Mouse (Mus musculus): ENCODE results near the gene Nsf.

Nsf gene

DNA sequence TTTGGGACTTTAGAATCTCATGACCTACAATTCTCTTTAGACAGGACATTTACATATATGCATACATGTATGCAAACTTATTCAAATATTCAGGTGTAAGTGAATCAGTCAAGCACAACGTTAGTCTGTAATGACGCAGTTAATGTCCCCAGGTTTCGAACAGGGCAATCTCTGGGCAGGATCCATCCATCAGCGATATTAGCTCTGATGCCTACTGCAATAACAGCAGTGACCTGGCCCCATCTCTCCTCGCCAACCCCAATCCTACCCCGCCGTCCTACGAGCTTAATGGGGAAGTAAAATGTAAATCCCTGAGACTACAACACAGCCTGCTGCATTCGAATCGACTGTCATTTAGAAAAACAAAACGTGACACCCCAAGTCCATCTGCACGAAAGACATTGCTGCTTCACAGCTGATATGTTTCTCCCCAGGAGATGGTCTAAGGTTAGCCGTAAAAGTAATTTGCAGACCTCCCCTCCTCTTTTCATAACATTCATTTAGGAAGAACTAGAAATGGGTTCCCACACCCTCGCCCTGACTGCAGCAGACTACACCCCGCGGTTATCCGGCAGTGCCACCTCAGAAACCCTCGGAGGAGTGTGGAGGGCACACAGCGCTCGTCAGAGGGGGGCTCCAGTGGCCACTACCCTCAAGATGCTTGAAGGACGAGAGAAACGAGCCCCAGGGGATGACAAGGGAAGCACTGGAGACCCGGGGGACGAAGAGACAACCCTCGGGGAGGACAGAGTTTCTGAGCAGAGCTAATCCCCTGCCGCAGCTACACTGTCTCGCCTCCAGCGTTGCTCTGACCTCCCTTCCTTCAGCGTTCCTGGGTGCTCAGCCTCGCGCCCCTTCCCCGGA is 592 bp downstream of the Nsf start:
- no peaks in the 10 kb centered on the region for H3K9me3 ChIP-seq (ENCODE audit: low read length)
- peak overlapping the region; percentile 95 for H3K4me3 ChIP-seq (replicated peaks; ENCODE audit: low read length)
- H3K4me1 ChIP-seq (replicated peaks; ENCODE audit: low read depth, low read length), result peaks cover 57% of the 10 kb centered on the region
- TF ChIP-seq POU5F1 (IDR thresholded peaks at IDR 0.05; ENCODE audit: borderline replicate concordance, low read length) (no peak), CTCF (conservative IDR thresholded peaks at IDR 0.05; ENCODE audit: low read length) (no peak), NANOG (IDR thresholded peaks at IDR 0.05; ENCODE audit: borderline replicate concordance, low read length) (no peak)
- H3K36me3 ChIP-seq (ENCODE audit: insufficient read depth, low read length), result no peaks in the 10 kb centered on the region
- no peaks in the 10 kb centered on the region for H3K27me3 ChIP-seq (ENCODE audit: insufficient read depth, low read length)

DNA sequence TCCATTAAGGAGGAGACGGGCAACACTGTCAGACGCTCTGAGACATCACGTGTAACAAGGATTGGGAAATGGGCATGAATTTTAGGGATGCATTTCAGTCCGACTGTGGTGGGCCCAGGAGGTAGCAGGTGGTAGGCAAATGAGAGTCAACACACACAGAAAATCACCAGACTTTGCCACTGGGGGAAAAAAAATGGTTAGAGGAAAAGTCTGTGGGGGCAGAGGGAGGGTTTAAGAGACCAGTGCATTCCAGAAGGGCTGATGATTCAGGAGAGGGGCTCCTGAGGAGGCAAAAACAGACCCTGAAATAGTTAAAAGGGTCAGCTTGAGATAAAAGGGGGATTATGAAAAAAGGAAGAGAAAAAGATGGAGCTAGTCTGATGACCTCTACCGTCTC is 1.2 kb downstream of the Nsf start:
- peaks cover 51% of the 10 kb centered on the region for H3K4me1 ChIP-seq (replicated peaks; ENCODE audit: low read depth, low read length)
- no peaks in the 10 kb centered on the region for H3K36me3 ChIP-seq (ENCODE audit: insufficient read depth, low read length)
- H3K27me3 ChIP-seq (ENCODE audit: insufficient read depth, low read length), result no peaks in the 10 kb centered on the region
- no peaks in the 10 kb centered on the region for H3K9me3 ChIP-seq (ENCODE audit: low read length)
- TF ChIP-seq CTCF (conservative IDR thresholded peaks at IDR 0.05; ENCODE audit: low read length), result no peak
- TF ChIP-seq NANOG (IDR thresholded peaks at IDR 0.05; ENCODE audit: borderline replicate concordance, low read length), result no peak
- TF ChIP-seq POU5F1 (IDR thresholded peaks at IDR 0.05; ENCODE audit: borderline replicate concordance, low read length), result no peak
- peak overlapping the region; percentile 95 for H3K4me3 ChIP-seq (replicated peaks; ENCODE audit: low read length)

DNA sequence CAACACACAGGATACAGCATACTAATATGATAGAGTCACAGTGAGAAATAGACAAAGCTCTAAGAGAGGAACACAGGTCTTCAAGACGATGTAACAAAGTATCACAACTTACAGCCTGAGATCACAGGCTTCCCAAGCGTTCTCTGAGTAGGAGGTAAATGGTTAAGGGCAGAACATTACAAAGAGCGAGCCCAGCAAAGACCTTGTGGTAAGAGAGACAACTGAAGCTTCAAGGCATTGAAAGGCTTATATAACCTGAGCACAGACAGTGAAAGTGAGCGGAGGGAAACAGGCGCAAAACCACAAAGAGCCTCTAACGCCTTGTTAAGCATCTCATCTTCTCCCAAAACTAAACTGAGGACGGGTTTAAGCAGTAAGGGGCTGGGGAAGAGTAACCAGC is 2.8 kb downstream of the Nsf start:
- H3K36me3 ChIP-seq (ENCODE audit: insufficient read depth, low read length), result peaks cover 11% of the 10 kb centered on the region
- 0 out of 2 replicates have a peak overlapping the region, but pooled peaks have one; percentile 4 for H3K4me3 ChIP-seq (replicated peaks; ENCODE audit: low read length)
- H3K9me3 ChIP-seq (ENCODE audit: low read length), result no peaks in the 10 kb centered on the region
- H3K4me1 ChIP-seq (replicated peaks; ENCODE audit: low read depth, low read length), result peaks cover 64% of the 10 kb centered on the region
- no peaks in the 10 kb centered on the region for H3K27me3 ChIP-seq (ENCODE audit: insufficient read depth, low read length)
- TF ChIP-seq POU5F1 (IDR thresholded peaks at IDR 0.05; ENCODE audit: borderline replicate concordance, low read length), result no peak
- no peak for TF ChIP-seq CTCF (conservative IDR thresholded peaks at IDR 0.05; ENCODE audit: low read length)
- TF ChIP-seq NANOG (IDR thresholded peaks at IDR 0.05; ENCODE audit: borderline replicate concordance, low read length), result no peak

DNA sequence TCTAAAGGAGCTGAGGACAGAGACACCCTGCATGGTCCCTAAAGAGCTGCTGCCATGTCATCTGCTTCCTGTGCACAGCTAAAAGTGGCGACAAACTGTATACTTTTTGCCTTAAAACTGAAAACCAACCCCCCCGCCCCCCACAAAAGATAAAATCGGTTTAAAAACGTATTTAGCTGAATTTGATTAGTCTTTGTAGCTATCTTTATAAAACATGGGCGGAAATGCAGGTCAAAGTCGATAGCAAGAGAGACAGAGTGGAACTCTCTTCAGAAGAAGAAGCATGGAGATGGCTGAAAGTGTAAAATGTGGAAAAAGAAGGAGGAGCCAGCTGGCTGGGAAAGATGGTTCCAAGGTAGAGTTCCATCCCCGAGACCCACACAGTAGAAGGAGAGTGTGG is 4.9 kb downstream of the Nsf start:
- Histone ChIP-seq H3K4me1 (replicated peaks; ENCODE audit: low read depth, low read length) (peaks cover 66% of the 10 kb centered on the region), H3K4me3 (replicated peaks; ENCODE audit: low read length) (no peak overlapping the region), H3K27me3 (ENCODE audit: insufficient read depth, low read length) (no peaks in the 10 kb centered on the region), H3K36me3 (ENCODE audit: insufficient read depth, low read length) (peaks cover 11% of the 10 kb centered on the region), H3K9me3 (ENCODE audit: low read length) (no peaks in the 10 kb centered on the region)
- no peak for TF ChIP-seq POU5F1 (IDR thresholded peaks at IDR 0.05; ENCODE audit: borderline replicate concordance, low read length)
- no peak for TF ChIP-seq NANOG (IDR thresholded peaks at IDR 0.05; ENCODE audit: borderline replicate concordance, low read length)
- no peak for TF ChIP-seq CTCF (conservative IDR thresholded peaks at IDR 0.05; ENCODE audit: low read length)

DNA sequence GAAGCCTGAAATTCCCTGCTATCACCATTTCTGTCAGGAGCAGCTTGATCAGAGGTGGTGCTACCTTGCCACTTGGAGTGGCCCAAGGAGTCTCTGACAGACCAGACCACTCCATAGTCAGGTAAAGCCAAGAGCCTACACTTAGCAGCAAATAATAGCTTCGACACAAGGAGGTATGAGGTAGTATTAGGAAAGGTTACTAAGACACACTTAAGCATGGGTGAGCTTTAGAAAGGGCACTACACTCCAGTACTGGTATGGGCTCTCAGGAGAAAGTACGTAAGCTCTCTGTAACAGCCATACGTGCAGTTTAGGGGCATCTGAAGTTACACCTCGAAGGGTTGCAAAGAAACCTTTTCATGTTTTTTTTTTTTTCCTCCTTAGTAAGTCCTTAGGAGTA is 11.1 kb downstream of the Nsf start:
- no peak overlapping the region for H3K4me3 ChIP-seq (replicated peaks; ENCODE audit: low read length)
- no peaks in the 10 kb centered on the region for H3K27me3 ChIP-seq (ENCODE audit: insufficient read depth, low read length)

DNA sequence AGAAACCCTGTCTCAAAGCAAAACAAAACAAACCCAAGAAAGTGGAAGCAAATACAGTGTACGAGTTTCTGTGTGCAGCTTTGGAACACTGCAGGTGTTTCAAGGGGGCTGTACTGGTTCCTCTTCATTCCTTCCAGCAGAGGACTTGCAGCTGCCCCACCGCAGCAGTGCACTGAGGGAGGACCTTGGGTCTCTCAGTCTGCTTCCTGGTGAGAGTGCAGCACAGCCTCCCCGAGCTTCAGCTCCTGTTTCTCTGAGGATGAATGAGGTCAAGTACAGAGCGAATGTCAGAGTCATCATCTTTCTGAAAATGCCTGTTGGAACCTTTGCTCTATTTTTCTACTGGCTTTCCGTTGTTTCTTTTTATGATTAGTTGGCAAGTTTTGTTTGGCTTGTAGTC is 12.5 kb downstream of the Nsf start:
- Histone ChIP-seq H3K4me1 (replicated peaks; ENCODE audit: low read depth, low read length) (peaks cover 69% of the 10 kb centered on the region), H3K36me3 (ENCODE audit: insufficient read depth, low read length) (peaks cover 22% of the 10 kb centered on the region), H3K4me3 (replicated peaks; ENCODE audit: low read length) (no peak overlapping the region), H3K9me3 (ENCODE audit: low read length) (no peaks in the 10 kb centered on the region), H3K27me3 (ENCODE audit: insufficient read depth, low read length) (no peaks in the 10 kb centered on the region)
- no peak for TF ChIP-seq CTCF (conservative IDR thresholded peaks at IDR 0.05; ENCODE audit: low read length)
- no peak for TF ChIP-seq POU5F1 (IDR thresholded peaks at IDR 0.05; ENCODE audit: borderline replicate concordance, low read length)
- no peak for TF ChIP-seq NANOG (IDR thresholded peaks at IDR 0.05; ENCODE audit: borderline replicate concordance, low read length)

More for the DNA sequence above, 11.1 kb downstream of the Nsf start:
- Histone ChIP-seq H3K9me3 (ENCODE audit: low read length) (no peaks in the 10 kb centered on the region), H3K36me3 (ENCODE audit: insufficient read depth, low read length) (peaks cover 31% of the 10 kb centered on the region), H3K4me1 (replicated peaks; ENCODE audit: low read depth, low read length) (peaks cover 67% of the 10 kb centered on the region)
- TF ChIP-seq POU5F1 (IDR thresholded peaks at IDR 0.05; ENCODE audit: borderline replicate concordance, low read length), result no peak
- TF ChIP-seq NANOG (IDR thresholded peaks at IDR 0.05; ENCODE audit: borderline replicate concordance, low read length), result no peak
- no peak for TF ChIP-seq CTCF (conservative IDR thresholded peaks at IDR 0.05; ENCODE audit: low read length)

DNA sequence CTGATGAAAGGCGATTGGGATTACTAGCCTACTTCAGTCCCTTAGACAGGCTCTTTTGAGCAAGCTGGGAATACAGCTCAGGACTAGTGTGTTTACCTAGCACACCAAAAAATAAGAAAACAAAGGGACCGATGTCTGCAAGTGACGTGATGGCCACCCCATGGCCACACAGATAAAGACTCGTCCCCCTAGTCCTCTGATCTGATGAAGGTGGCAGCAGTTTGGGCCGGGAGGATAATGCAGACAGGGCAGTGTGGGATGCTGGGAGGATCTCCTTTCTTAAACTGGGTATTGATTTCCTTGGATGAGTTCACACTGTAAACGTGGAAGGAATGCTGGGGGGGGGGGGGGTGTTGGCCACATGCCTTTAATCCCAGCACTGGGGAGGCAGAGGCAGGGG is 13.0 kb downstream of the Nsf start:
- Histone ChIP-seq H3K27me3 (ENCODE audit: insufficient read depth, low read length) (no peaks in the 10 kb centered on the region), H3K36me3 (ENCODE audit: insufficient read depth, low read length) (peaks cover 19% of the 10 kb centered on the region), H3K9me3 (ENCODE audit: low read length) (no peaks in the 10 kb centered on the region), H3K4me1 (replicated peaks; ENCODE audit: low read depth, low read length) (peaks cover 69% of the 10 kb centered on the region), H3K4me3 (replicated peaks; ENCODE audit: low read length) (no peak overlapping the region)
- TF ChIP-seq POU5F1 (IDR thresholded peaks at IDR 0.05; ENCODE audit: borderline replicate concordance, low read length) (no peak), NANOG (IDR thresholded peaks at IDR 0.05; ENCODE audit: borderline replicate concordance, low read length) (no peak), CTCF (conservative IDR thresholded peaks at IDR 0.05; ENCODE audit: low read length) (no peak)

DNA sequence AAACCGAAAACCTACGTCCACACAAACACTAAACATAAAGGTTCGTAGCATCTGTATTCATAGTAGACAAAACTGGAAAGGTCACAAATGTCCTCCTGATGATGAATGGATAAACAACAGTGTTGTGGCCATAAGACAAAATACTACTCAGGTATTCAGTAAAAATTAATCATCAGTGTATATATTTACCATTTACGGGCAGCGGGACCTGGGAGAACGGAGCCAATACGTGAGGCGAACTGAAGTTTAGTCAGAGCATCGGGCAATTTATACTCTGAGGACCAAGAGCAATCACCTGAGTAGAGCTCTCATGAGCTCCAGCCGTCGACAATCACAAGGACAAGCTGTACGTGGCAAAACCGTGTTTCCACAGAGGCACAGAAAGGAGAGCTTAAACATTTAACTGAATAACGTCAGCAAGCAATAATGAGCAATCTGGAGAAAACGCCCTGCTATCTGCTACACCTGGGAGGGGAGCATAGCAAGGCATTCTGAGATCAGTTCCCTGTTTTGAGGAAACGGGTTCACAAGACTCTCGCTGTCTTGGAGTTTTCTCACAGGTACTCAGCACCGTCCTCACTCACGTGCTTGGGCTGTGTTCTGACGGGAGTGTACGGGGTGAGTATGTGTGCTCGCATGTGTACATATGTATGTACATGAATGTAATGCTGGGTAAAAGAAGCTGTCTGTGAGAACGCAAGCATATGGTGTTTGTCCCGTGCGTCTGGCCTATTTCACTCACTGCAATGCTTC is 15.7 kb downstream of the Nsf start:
- TF ChIP-seq POU5F1 (IDR thresholded peaks at IDR 0.05; ENCODE audit: borderline replicate concordance, low read length), result no peak
- TF ChIP-seq NANOG (IDR thresholded peaks at IDR 0.05; ENCODE audit: borderline replicate concordance, low read length), result no peak
- TF ChIP-seq CTCF (conservative IDR thresholded peaks at IDR 0.05; ENCODE audit: low read length), result no peak
- peaks cover 16% of the 10 kb centered on the region for H3K36me3 ChIP-seq (ENCODE audit: insufficient read depth, low read length)
- H3K27me3 ChIP-seq (ENCODE audit: insufficient read depth, low read length), result no peaks in the 10 kb centered on the region
- no peaks in the 10 kb centered on the region for H3K9me3 ChIP-seq (ENCODE audit: low read length)
- peaks cover 87% of the 10 kb centered on the region for H3K4me1 ChIP-seq (replicated peaks; ENCODE audit: low read depth, low read length)
- no peak overlapping the region for H3K4me3 ChIP-seq (replicated peaks; ENCODE audit: low read length)

Measured in E14TG2a.4 (cell line).